Mouse (Mus musculus) liver, embryonic 15.5 days (tissue): ENCODE data around the gene Ccn2. TPM values are rescaled to one million over a fixed set of nuclear protein-coding genes. Genes with fewer than 3 reads are reported as not detected.

Experiments
- ATAC-seq: fragments of 200-750 bp; cut with Nextera tagmentation; 2 replicates; pipeline ENCODE4 v1.8.0; 2017; ENCODE audit warnings: moderate number of reproducible peaks, mild to moderate bottlenecking, moderate library complexity; ENCODE audit not compliant: insufficient read depth
- H3K27ac ChIP-seq: fragments of 300-500 bp; sonication (generic); replicated peaks from 2 replicates; pipeline ENCODE4 v1.5.1; 2015; ENCODE audit warnings: mild to moderate bottlenecking, inconsistent platforms
- H3K27me3 ChIP-seq: fragments of 300-500 bp; sonication (generic); 2 replicates; pipeline ENCODE4 v1.6.1; 2015; ENCODE audit warnings: mild to moderate bottlenecking, inconsistent platforms
- H3K36me3 ChIP-seq: fragments of 300-500 bp; sonication (generic); replicated peaks from 2 replicates; pipeline ENCODE4 v1.6.1; 2015; ENCODE audit warnings: moderate library complexity, mild to moderate bottlenecking, inconsistent platforms
- H3K4me1 ChIP-seq: fragments of 300-500 bp; sonication (generic); replicated peaks from 2 replicates; pipeline ENCODE4 v1.6.1; 2015; ENCODE audit warnings: inconsistent platforms
- H3K4me2 ChIP-seq: fragments of 300-500 bp; sonication (generic); 2 replicates; pipeline ENCODE4 v1.6.1; 2015; ENCODE audit warnings: moderate library complexity, mild to moderate bottlenecking, inconsistent platforms
- H3K4me3 ChIP-seq: fragments of 300-500 bp; sonication (generic); replicated peaks from 2 replicates; pipeline ENCODE4 v1.5.1; 2015; ENCODE audit warnings: mild to moderate bottlenecking, inconsistent platforms
- H3K9ac ChIP-seq: fragments of 300-500 bp; sonication (generic); 2 replicates; pipeline ENCODE4 v1.6.1; 2015; ENCODE audit warnings: moderate library complexity, mild to moderate bottlenecking, inconsistent platforms
- H3K9me3 ChIP-seq: fragments of 300-500 bp; sonication (generic); replicated peaks from 2 replicates; pipeline ENCODE4 v1.6.1; 2016; ENCODE audit warnings: inconsistent platforms
- WGBS: fragments of 180-500 bp; shearing (Covaris S2); methylation state at CpG from one replicate; pipeline ENCODE4 v1.1.7; 2015; ENCODE audit warnings: mixed read lengths; ENCODE audit not compliant: insufficient replicate concordance; 5-methylcytosine and 5-hydroxymethylcytosine counted together
- polyA plus RNA-seq: library from polyadenylated mRNA; unstranded; fragments of >200 nt; fragmentation: Nextera tagmentation; extraction: Ambion mirVana; gene quantifications from 2 replicates; pipeline ENCODE4 v1.2.1, GENCODE M21; 2015

Ccn2 gene
- polyA plus RNA-seq, 1 experiment from 2014 or later = 1.0 TPM

- 21% methylated on average over 4 of the region's 4 CpGs for WGBS
- no peak for ATAC-seq
- H3K9me3 ChIP-seq = no peaks in the 10 kb centered on the region
- H3K4me2 ChIP-seq = no peak overlapping the region
- H3K36me3 ChIP-seq = no peaks in the 10 kb centered on the region
- no peaks in the 10 kb centered on the region; the same call in 1 of the 2 replicates for H3K4me1 ChIP-seq
- no peak overlapping the region for H3K9ac ChIP-seq
- peaks cover 36% of the 10 kb centered on the region for H3K27me3 ChIP-seq
- H3K4me3 ChIP-seq = no peak overlapping the region
- H3K27ac ChIP-seq = no peak overlapping the region
These were observed 4.1 kb upstream of the Ccn2 start for GRCm38 (mm10) chr10:24591136-24591535.

DNA sequence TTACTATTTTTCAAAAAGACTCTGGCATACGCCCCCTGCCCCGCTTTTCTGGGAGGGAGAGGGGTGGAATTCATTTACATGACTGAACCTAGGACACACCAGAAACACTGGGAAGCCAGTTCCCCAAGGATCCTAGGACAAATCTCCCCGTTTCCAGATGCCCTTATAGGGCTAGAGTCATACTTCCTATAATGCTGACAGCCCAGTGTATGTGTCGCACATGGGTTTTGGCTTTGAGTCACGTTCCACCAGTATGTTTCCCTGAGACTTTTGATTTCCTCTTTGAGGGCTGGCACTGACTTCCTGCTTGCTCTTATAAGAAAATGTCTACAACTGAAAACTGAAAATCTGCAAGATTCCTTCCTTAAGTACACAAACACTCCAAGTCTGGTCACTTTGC lies 3.5 kb upstream of the Ccn2 start:
- Histone ChIP-seq H3K4me3 (no peak overlapping the region), H3K9ac (no peak overlapping the region), H3K36me3 (no peaks in the 10 kb centered on the region), H3K9me3 (no peaks in the 10 kb centered on the region), H3K4me1 (no peaks in the 10 kb centered on the region; the same call in 1 of the 2 replicates), H3K27ac (no peak overlapping the region), H3K4me2 (no peak overlapping the region), H3K27me3 (peaks cover 42% of the 10 kb centered on the region)
- no peak for ATAC-seq
- 43% methylated on average over 5 of the region's 5 CpGs for WGBS

GRCm38 (mm10) chr10:24592318-24592717 lies 2.9 kb upstream of the Ccn2 start:
- peaks cover 48% of the 10 kb centered on the region for H3K27me3 ChIP-seq
- H3K4me2 ChIP-seq = no peak overlapping the region
- H3K9me3 ChIP-seq = no peaks in the 10 kb centered on the region
- WGBS = 13% methylated on average over 2 of the region's 2 CpGs
- H3K4me1 ChIP-seq = no peaks in the 10 kb centered on the region; the same call in 1 of the 2 replicates
- no peak overlapping the region for H3K4me3 ChIP-seq
- H3K27ac ChIP-seq = no peak overlapping the region
- ATAC-seq = no peak
- H3K9ac ChIP-seq = no peak overlapping the region
- no peaks in the 10 kb centered on the region for H3K36me3 ChIP-seq

DNA sequence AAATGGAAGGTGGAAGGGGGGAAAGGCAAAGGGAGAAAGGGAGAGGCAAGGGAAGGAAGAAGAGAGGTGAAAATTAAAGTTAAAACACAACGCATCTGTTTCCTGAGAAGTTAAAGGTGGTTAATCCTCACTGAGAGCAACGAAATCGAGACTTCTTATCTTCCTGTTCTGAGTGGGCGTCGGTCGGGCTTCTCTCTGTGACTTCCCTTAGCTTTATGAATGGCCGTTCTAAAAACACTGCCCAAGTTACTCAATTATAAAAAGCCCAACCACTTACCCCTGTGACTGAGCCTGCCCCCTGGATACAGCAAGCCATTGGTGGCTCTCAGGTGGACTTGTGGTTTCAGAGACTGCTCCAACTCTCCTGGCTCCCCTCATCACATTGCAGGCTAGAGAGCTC lies 2.3 kb upstream of the Ccn2 start:
- no peaks in the 10 kb centered on the region for H3K9me3 ChIP-seq
- no peaks in the 10 kb centered on the region; the same call in 1 of the 2 replicates for H3K4me1 ChIP-seq
- peaks cover 49% of the 10 kb centered on the region for H3K27me3 ChIP-seq
- H3K4me2 ChIP-seq = no peak overlapping the region
- no peaks in the 10 kb centered on the region for H3K36me3 ChIP-seq
- H3K27ac ChIP-seq = no peak overlapping the region
- H3K4me3 ChIP-seq = no peak overlapping the region
- H3K9ac ChIP-seq = no peak overlapping the region
- no peak for ATAC-seq
- 14% methylated on average over 7 of the region's 7 CpGs for WGBS

- Histone ChIP-seq H3K36me3 (no peaks in the 10 kb centered on the region), H3K27me3 (peaks cover 49% of the 10 kb centered on the region), H3K27ac (no peak overlapping the region), H3K4me2 (no peak overlapping the region), H3K9me3 (no peaks in the 10 kb centered on the region), H3K4me3 (no peak overlapping the region), H3K9ac (no peak overlapping the region), H3K4me1 (no peaks in the 10 kb centered on the region; the same call in 1 of the 2 replicates)
- ATAC-seq = no peak
- WGBS = 63% methylated on average over 4 of the region's 4 CpGs
These were observed 1.7 kb upstream of the Ccn2 start for GRCm38 (mm10) chr10:24593556-24593955.

- Histone ChIP-seq H3K27me3 (peaks cover 49% of the 10 kb centered on the region), H3K36me3 (no peaks in the 10 kb centered on the region), H3K9me3 (no peaks in the 10 kb centered on the region), H3K4me1 (no peaks in the 10 kb centered on the region; the same call in 1 of the 2 replicates), H3K27ac (peak overlapping the region; percentile 29; the same call in 1 of the 2 replicates), H3K4me3 (peak overlapping the region; percentile 49), H3K4me2 (peak overlapping the region; percentile 58), H3K9ac (no peak overlapping the region)
- no peak for ATAC-seq
- 30% methylated on average over 31 of the region's 31 CpGs for WGBS
These were observed 994 bp downstream of the Ccn2 start for GRCm38 (mm10) chr10:24596003-24596868.

GRCm38 (mm10) chr10:24596869-24597339 lies 1.7 kb downstream of the Ccn2 start:
- H3K9ac ChIP-seq = no peak overlapping the region
- no peak overlapping the region for H3K4me3 ChIP-seq
- 0 out of 2 replicates have a peak overlapping the region, but pooled peaks have one; percentile 6 for H3K4me2 ChIP-seq
- no peak overlapping the region for H3K27ac ChIP-seq
- ATAC-seq = no peak
- no peaks in the 10 kb centered on the region; the same call in 1 of the 2 replicates for H3K4me1 ChIP-seq
- no peaks in the 10 kb centered on the region for H3K36me3 ChIP-seq
- 62% methylated on average over 7 of the region's 7 CpGs for WGBS
- H3K27me3 ChIP-seq = peaks cover 49% of the 10 kb centered on the region
- H3K9me3 ChIP-seq = no peaks in the 10 kb centered on the region

GRCm38 (mm10) chr10:24597789-24598188 lies 2.5 kb downstream of the Ccn2 start:
- 71% methylated on average over 4 of the region's 4 CpGs for WGBS
- no peaks in the 10 kb centered on the region; the same call in 1 of the 2 replicates for H3K4me1 ChIP-seq
- ATAC-seq = no peak
- no peak overlapping the region for H3K4me2 ChIP-seq
- H3K36me3 ChIP-seq = no peaks in the 10 kb centered on the region
- no peaks in the 10 kb centered on the region for H3K9me3 ChIP-seq
- peaks cover 43% of the 10 kb centered on the region for H3K27me3 ChIP-seq
- H3K9ac ChIP-seq = no peak overlapping the region
- no peak overlapping the region for H3K4me3 ChIP-seq
- H3K27ac ChIP-seq = no peak overlapping the region

DNA sequence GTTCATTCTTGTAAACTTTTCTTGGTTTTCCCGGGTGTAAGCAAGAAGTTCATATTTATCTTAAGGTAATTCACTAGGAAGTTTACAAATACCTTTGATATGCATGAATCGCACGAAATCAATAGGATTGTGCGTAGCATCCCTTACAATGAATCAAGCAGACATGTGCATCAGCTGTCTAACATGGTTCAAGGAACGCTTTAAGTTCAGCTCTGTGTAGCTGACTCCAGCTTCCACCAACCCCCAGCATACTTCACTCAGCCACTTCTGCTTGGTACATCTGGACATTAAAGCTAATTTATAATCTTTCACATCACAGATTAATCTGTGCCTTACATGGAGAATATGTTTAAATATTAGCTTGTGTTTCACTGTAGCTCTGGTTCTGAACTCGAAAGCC lies 3.5 kb downstream of the Ccn2 start:
- WGBS = 75% methylated on average over 6 of the region's 6 CpGs
- Histone ChIP-seq H3K4me1 (no peaks in the 10 kb centered on the region; the same call in 1 of the 2 replicates), H3K36me3 (no peaks in the 10 kb centered on the region), H3K9ac (no peak overlapping the region), H3K27me3 (peaks cover 36% of the 10 kb centered on the region), H3K4me2 (no peak overlapping the region), H3K9me3 (no peaks in the 10 kb centered on the region), H3K4me3 (no peak overlapping the region), H3K27ac (no peak overlapping the region)
- no peak for ATAC-seq

DNA sequence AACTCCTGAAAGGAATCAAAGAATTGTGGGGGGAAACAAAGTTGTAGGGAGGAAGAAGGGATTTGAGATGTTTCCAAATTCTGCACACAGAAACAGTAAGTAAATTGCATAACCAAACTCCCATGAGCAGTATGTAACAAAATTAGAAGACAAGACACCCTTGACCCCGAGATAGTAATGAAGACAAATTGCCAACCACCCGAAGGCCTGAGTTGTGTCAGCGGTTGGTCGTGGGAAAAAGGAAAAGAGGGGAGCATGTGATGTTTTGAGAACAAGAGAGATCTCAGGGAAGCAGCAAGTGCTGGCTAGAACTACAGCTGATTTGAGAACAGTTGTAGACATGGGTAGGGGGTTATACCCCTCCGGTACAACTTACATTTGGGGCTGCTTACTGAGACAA lies 4.6 kb downstream of the Ccn2 start:
- Histone ChIP-seq H3K27me3 (peaks cover 26% of the 10 kb centered on the region), H3K4me1 (no peaks in the 10 kb centered on the region; the same call in 1 of the 2 replicates), H3K9me3 (no peaks in the 10 kb centered on the region), H3K36me3 (no peaks in the 10 kb centered on the region), H3K27ac (no peak overlapping the region), H3K4me3 (no peak overlapping the region), H3K4me2 (no peak overlapping the region), H3K9ac (no peak overlapping the region)
- 66% methylated on average over 5 of the region's 5 CpGs for WGBS
- no peak for ATAC-seq

GRCm38 (mm10) chr10:24603035-24603434 lies 7.8 kb downstream of the Ccn2 start:
- Histone ChIP-seq H3K9me3 (no peaks in the 10 kb centered on the region), H3K4me1 (no peaks in the 10 kb centered on the region), H3K27me3 (no peaks in the 10 kb centered on the region), H3K27ac (no peak overlapping the region), H3K4me2 (no peak overlapping the region), H3K9ac (no peak overlapping the region), H3K4me3 (no peak overlapping the region), H3K36me3 (no peaks in the 10 kb centered on the region)
- WGBS = 56% methylated on average over 2 of the region's 2 CpGs
- ATAC-seq = no peak
